Mouse (Mus musculus) heart, postnatal 4 days (tissue): ENCODE data around the gene Zer1. TPM values are rescaled to one million over a fixed set of nuclear protein-coding genes. Genes with fewer than 3 reads are reported as not detected.

Source experiments
- DNase-seq: peaks from one replicate; pipeline ENCODE4 v3.0.0; 2021
- total RNA-seq, 2 experiments: library from RNA; stranded (reverse); gene quantifications; 2 replicates each; pipeline ENCODE4 v1.2.3; 2021

Gene Zer1
- total RNA-seq, 2 experiments from 2014 or later: 24.3 to 24.9 TPM

DNA sequence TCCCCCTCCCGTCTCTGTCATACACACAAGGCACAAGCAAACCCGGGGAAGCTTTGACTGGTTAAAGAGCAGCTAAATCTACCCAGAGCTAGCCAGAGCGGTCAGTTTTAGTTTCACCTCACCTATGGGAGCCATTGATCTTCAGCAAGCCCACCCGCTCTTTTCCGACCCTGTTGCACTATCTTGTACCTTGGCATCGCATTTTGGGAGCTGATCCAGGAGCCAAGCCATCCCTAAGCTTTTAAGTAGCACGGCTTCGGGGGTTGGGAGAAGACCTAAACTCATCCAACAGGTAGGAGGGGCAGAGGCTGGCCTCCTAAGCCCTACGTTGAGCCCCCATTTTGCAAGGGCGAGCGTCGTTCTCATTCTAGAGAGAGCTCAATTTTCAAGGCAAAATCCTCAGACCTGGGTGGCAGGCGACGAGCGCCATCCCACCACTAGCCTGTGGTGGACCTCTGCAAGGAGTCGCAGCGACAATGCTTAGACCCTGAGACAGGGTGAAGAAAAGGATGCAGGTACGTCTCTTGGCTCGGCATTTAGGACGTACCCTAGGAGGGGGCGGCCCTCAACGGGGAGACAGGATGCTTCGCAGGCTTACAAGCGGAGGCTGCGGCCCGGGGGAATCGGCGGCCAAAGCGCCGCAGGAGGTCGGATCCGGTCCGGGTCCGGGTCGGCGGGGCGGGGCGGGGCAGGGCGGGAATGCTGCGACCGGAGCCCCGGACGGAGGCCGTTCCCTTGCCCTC, 485 bp downstream of the Zer1 start:
- no peak for DNase-seq

DNA sequence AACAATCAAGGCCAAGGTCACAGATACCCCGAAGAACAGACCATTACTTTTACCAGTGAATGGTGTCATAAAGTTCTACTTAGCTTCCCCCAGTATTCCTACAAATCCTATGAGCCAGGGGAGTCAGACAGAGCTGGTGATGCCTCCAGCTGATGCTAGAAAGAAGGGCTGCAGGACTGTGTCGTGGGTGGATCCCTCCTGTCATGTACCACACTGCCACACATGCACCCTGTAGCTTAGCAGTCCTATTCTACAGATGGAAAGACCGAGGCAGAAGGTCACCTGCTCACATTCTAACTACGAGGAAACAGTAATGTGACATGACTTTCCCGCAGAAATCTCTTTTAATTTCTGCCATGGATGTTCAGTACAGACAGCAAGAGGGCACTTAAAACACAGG, 1.6 kb downstream of the Zer1 start:
- DNase-seq: no peak

- no peak for DNase-seq
These were observed 4.1 kb downstream of the Zer1 start for GRCm38 (mm10) chr2:30120269-30120668.

- DNase-seq: no peak
These were observed 4.7 kb downstream of the Zer1 start for GRCm38 (mm10) chr2:30119641-30120051.

GRCm38 (mm10) chr2:30112564-30112963, 11.8 kb downstream of the Zer1 start:
- no peak for DNase-seq

GRCm38 (mm10) chr2:30111500-30111899, 12.9 kb downstream of the Zer1 start:
- no peak for DNase-seq

DNA sequence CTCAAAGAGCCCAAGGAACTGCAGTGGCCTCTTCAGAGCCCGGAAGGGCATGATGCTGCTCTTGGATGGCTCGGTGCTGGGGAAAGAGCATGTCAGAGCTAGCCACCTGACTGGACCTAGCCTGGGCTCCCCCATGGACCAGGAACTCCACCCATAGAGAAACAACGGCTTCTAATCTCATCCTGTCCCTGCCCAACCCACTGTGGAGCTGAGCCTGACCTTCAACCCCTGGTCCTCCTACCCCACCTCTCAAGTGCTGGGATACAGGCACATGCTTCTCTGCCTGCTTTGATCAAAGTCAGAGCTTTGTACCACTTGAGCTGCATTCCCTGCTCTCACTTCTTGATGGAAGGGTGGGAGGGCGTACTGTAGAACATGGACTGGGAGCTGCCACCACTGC, 16.1 kb downstream of the Zer1 start:
- DNase-seq: no peak

GRCm38 (mm10) chr2:30107646-30108045, 16.7 kb downstream of the Zer1 start:
- no peak for DNase-seq

GRCm38 (mm10) chr2:30106364-30106763, 18.0 kb downstream of the Zer1 start:
- DNase-seq: peak; percentile 61

DNA sequence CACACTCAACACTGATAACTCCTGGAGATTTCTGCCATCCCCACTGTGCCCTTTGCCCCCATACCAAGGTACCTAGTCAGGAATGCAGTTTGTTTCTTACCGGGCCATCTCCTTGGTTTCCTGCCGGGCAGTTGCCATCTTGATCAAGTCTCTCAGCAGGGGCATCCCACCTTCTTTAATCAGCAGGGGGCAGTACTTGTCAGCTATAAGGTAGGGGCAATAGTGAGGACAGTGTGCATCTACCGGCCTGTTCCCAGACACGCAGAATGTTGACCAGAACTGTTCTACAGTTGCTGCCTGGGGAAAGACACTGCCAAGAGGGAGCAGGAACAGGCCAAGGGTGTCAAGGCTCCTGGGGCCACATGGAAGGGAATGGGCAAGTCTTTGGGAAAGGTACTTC, 24.2 kb downstream of the Zer1 start:
- DNase-seq: no peak

DNA sequence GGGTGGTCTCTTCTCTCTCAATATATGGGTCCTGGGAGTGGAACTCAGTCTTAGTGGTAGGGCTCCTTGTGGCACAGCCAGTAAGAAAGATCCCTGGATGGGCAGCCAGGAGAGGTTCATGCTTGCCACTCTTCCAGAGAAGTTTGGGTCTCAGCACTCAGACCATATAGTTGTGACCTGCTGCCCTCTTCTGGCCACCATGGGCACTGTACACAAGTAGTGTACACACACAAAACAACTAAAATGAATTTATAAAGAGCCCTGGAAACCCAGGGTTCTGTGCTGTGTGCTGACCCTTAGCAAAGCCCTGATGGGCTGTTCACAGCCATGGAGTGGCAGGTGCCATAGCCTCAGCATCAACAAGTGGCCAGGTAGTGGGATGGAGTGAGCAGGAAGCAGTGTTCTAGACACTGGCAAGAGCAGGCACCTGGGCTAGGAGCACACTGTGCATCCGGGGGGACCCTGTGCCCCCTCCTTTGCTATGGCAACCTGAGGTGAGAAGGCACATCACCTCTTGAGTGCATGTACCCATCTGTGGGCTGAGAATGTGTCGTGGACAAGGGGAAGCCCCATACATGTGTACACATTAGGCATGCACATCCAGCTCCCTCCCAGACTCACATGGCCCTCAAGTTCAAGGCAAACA, 28.4 kb downstream of the Zer1 start:
- DNase-seq: peak; percentile 69

DNA sequence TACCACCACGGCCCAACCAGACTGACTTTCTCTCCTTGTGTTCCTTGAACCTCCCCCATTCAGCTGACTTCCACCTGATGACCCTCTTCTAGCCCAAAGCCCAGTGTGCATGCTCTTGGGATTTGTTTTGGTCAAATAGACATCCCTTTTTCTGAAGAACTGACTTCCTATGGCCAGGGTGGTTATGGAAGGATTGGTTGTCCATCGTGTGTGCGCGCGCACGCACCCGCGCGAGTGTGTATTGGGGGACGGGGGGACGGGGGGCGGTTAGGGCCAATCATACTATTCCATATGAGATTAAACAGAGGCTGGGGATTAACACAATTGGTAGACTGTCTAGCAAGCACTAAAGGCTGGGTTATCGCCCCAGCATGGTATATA, 30.2 kb downstream of the Zer1 start:
- no peak for DNase-seq

DNA sequence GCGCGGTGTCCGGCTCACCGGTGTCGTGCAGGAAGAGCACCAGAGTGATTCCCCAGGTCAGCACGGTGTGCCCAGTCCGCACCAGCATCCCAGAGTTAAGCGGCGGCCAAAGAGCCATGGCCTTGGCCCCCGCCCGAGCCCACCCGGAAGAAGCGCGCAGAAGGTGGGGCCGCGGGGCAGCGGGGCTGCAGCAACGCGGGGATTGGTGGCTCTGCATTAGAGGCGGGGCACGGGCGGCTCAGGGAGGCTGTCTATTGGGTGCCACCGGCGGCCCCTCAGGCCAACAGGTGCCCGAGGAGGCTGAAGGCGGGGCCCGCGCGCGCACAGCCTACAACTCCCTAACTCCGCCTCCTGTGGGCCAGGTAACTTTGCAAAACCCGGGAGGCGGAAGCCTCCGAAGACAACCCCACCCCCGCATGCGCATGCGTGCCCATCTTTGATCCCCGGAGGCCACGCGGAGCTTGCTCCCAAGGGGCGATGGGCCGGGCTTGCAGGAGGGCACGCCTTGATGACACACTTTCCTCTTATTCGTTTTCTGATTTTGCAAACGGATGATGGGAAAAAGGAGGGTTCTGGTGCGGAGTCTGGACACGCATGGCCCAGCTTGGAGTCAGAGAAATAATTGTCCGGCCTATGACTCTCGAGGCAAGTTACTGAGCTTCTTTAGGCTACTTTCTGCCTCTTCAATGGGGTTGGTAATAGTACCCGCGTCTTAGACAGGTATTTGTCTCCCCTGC, 30.7 kb downstream of the Zer1 start, which contains the start of gene Zdhhc12:
TSS of gene Zdhhc12 (minus strand) at position 178 of the 737 bp plus-strand sequence.
- peak; percentile 92 for DNase-seq

GRCm38 (mm10) chr2:30092280-30092918, 32.0 kb downstream of the Zer1 start:
- DNase-seq: no peak

GRCm38 (mm10) chr2:30091521-30091920, 32.9 kb downstream of the Zer1 start:
- DNase-seq: no peak

DNA sequence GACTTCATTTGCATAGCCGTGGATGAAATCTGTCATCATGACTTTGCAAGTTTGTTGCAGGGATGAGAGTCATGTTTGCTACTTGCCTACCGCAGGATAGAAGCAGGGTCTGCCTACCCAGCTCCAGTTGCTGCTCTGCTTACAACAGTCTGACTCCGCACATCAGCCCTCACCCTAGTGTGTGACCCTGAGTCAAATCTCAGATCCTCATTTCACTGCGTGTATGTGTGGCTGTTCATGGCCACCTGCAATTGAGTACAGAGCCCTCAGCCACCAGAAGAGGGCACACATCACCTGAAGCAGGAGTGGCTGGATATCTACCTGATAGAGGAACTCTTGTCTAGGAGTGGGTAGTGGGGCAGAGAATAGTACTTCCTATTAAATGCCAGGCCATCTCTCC, 37.1 kb downstream of the Zer1 start:
- no peak for DNase-seq

DNA sequence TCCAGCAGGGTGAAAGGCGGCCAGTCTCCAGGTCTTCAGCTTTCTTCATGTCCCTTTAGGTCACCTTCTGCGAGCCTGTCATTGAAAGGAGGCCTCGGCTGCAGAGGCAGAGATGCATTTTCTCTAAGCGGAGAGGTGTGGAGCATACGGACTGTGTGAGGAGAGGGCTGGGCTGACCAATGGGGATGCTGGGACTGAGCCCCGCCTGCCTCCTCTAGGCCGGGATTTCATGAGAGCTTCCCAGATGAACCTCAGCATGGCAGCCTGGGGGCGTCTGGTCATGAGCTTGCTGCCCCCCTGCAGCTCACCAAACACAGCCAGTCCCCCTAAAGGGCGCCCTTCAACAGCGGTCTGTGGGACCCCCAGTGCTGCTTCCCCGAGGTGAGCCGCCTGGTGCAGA, 39.8 kb downstream of the Zer1 start:
- DNase-seq: no peak

DNA sequence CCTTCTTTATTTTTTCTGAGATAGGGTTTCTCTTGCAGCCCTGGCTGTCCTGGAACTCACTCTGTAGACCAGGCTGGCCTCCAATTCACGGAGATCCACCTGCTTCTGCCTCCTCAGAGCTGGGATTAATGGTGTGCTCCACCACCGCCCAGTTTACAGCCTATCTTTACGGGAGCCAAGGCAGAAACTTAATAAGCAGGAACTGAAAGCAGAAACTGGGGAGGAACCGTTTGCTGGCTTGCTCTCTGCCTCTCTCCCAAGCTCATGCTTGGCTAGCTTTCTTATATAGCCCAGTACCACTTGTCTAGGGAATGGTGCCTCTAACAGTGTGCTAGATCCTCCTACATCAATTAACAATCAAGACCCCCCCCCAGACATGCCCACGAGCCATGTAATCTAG, 40.3 kb downstream of the Zer1 start:
- DNase-seq: no peak

GRCm38 (mm10) chr2:30080181-30080800, 44.1 kb downstream of the Zer1 start:
- no peak for DNase-seq

GRCm38 (mm10) chr2:30078760-30079159, 45.6 kb downstream of the Zer1 start:
- no peak for DNase-seq

DNA sequence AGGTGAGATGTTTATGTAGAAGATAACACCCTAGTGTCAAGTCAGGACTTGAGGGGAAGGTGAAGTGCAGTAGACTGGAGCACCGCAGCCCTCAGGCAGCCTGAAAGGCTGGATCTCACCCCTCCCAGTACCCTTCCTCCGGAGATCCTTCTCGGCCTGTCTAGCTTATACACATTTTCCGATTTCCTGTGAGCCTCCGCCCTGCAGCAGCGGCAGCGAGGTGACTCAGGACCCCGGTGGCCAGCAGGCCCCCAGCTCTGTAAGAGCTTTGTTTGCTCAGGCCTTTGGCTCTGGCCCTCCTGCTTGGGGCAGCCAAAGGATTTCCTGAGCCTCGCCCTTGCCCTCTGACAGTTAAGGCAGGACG, 46.1 kb downstream of the Zer1 start:
- peak; percentile 57 for DNase-seq

- DNase-seq: peak; percentile 93
These were observed 46.7 kb downstream of the Zer1 start, which contains the start of gene Pkn3 for GRCm38 (mm10) chr2:30077502-30078348. Gene Pkn3, plus strand, starts transcription at chr2:30077684.
